Mouse (Mus musculus) forebrain, embryonic 13.5 days (tissue): ENCODE measurements around the gene Pax2. TPM values are rescaled to one million over a fixed set of nuclear protein-coding genes. Genes with fewer than 3 reads are reported as not detected.

Source experiments
- ATAC-seq: fragments of 200-750 bp; cut with Nextera tagmentation; 2 replicates; pipeline ENCODE4 v1.8.0; 2017
- H3K27ac ChIP-seq: fragments of 300-500 bp; sonication (generic); 2 replicates; pipeline ENCODE4 v1.5.1; 2015; ENCODE audit warnings: inconsistent platforms, mild to moderate bottlenecking, moderate library complexity
- H3K27me3 ChIP-seq: fragments of 300-500 bp; sonication (generic); 2 replicates; pipeline ENCODE4 v1.6.1; 2015; ENCODE audit warnings: mild to moderate bottlenecking, inconsistent platforms
- H3K36me3 ChIP-seq: fragments of 300-500 bp; sonication (generic); 2 replicates; pipeline ENCODE4 v1.6.1; 2015; ENCODE audit warnings: mild to moderate bottlenecking, inconsistent platforms; ENCODE audit not compliant: poor library complexity, severe bottlenecking
- H3K4me1 ChIP-seq: fragments of 300-500 bp; sonication (generic); 2 replicates; pipeline ENCODE4 v1.6.1; 2015; ENCODE audit warnings: inconsistent platforms
- H3K4me2 ChIP-seq: fragments of 300-500 bp; sonication (generic); 2 replicates; pipeline ENCODE4 v1.6.1; 2015; ENCODE audit warnings: inconsistent platforms, mild to moderate bottlenecking, moderate library complexity
- H3K4me3 ChIP-seq: fragments of 300-500 bp; sonication (generic); 2 replicates; pipeline ENCODE4 v1.5.1; 2015; ENCODE audit warnings: mild to moderate bottlenecking, inconsistent platforms
- H3K9ac ChIP-seq: fragments of 300-500 bp; sonication (generic); 2 replicates; pipeline ENCODE4 v1.6.1; 2015; ENCODE audit warnings: mild to moderate bottlenecking, inconsistent platforms
- H3K9me3 ChIP-seq: fragments of 300-500 bp; sonication (generic); replicated peaks from 2 replicates; pipeline ENCODE4 v1.6.1; 2016; ENCODE audit warnings: inconsistent platforms
- WGBS: fragments of 180-500 bp; shearing (Covaris S2); methylation state at CpG from one replicate; pipeline ENCODE4 v1.1.7; 2015; 5-methylcytosine and 5-hydroxymethylcytosine counted together
- polyA plus RNA-seq: library from polyadenylated mRNA; unstranded; fragments of >200 nt; fragmentation: Nextera tagmentation; extraction: Ambion mirVana; gene quantifications from 2 replicates; pipeline ENCODE4 v1.2.1, GENCODE M21; 2015

Gene Pax2
- polyA plus RNA-seq, 1 experiment from 2014 or later: 0.05 TPM

- WGBS: under 1% methylated on average over 42 of the region's 42 CpGs
- no peak overlapping the region; the same call in 1 of the 2 replicates for H3K4me2 ChIP-seq
- no peak for ATAC-seq
- peaks cover 100% of the 10 kb centered on the region for H3K27me3 ChIP-seq
- no peaks in the 10 kb centered on the region for H3K9me3 ChIP-seq
- H3K9ac ChIP-seq: no peak overlapping the region
- H3K4me3 ChIP-seq: peak overlapping the region; percentile 4; the same call in 1 of the 2 replicates
- H3K27ac ChIP-seq: no peak overlapping the region
- peaks cover 21% of the 10 kb centered on the region for H3K4me1 ChIP-seq
- no peaks in the 10 kb centered on the region for H3K36me3 ChIP-seq
Measured at GRCm38 (mm10) chr19:44750051-44751041, 5.5 kb upstream of the Pax2 start.

- WGBS: 1% methylated on average over 9 of the region's 9 CpGs
- ATAC-seq: no peak
- peaks cover 100% of the 10 kb centered on the region for H3K27me3 ChIP-seq
- no peak overlapping the region for H3K9ac ChIP-seq
- no peak overlapping the region for H3K4me2 ChIP-seq
- H3K36me3 ChIP-seq: no peaks in the 10 kb centered on the region
- H3K4me1 ChIP-seq: peaks cover 28% of the 10 kb centered on the region
- no peak overlapping the region for H3K27ac ChIP-seq
- H3K4me3 ChIP-seq: no peak overlapping the region; the same call in 1 of the 2 replicates
- no peaks in the 10 kb centered on the region for H3K9me3 ChIP-seq
Measured at GRCm38 (mm10) chr19:44751042-44751441, 4.8 kb upstream of the Pax2 start.

- H3K27me3 ChIP-seq: peaks cover 100% of the 10 kb centered on the region
- no peaks in the 10 kb centered on the region for H3K36me3 ChIP-seq
- no peak for ATAC-seq
- H3K4me2 ChIP-seq: no peak overlapping the region
- H3K9ac ChIP-seq: no peak overlapping the region
- H3K4me1 ChIP-seq: peaks cover 29% of the 10 kb centered on the region
- no peak overlapping the region for H3K4me3 ChIP-seq
- H3K9me3 ChIP-seq: no peaks in the 10 kb centered on the region
- WGBS: 2% methylated on average over 3 of the region's 3 CpGs
- no peak overlapping the region for H3K27ac ChIP-seq
Measured at GRCm38 (mm10) chr19:44751551-44751950, 4.3 kb upstream of the Pax2 start.

DNA sequence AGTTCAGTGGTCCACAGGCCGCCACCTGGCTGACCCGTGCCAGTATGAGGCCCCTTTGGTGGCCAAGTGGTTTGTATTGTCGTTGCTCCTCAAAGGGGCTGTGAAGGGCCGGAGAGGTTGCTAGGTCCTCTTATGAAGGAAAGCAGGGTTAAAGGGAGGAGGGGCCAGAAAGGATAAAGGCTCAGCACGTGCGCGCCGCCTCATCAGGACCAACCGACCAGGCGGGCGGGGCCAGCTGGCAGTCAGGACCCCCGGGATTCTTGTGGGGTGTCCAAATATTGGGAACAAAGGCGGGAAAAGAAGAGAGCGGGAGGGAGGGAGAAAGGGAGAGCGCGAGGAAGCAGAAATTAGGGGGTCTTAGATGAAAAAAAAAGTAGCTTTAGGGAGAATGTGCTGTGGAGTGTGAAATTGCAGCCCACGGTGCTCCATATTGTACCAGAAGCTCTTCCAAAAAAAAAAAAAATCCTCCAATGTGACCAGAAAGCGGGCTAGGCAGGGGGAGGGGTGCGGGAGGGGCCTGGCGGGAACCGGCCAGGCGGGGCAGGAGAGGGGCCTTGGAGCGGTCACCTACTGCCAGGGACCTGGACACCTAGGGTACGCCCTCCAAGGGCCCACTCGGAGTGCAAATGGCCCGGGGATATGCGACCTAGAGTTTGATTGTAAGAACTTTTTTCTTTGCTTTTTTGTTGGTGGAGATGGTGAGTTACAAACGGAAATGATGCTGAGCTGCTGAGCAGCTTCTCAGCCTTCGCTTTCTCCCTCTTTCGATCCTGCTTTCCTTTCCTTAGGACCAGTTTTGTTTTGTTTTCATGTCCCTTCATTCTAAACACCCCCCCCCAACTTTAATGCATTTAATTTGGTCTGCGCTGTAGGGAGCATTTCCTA lies 3.5 kb upstream of the Pax2 start:
- Histone ChIP-seq H3K4me3 (no peak overlapping the region), H3K4me2 (no peak overlapping the region), H3K27me3 (peaks cover 100% of the 10 kb centered on the region), H3K27ac (no peak overlapping the region), H3K9me3 (no peaks in the 10 kb centered on the region), H3K36me3 (no peaks in the 10 kb centered on the region), H3K4me1 (peaks cover 33% of the 10 kb centered on the region), H3K9ac (no peak overlapping the region)
- WGBS: under 1% methylated on average over 31 of the region's 31 CpGs
- ATAC-seq: no peak

- no peak overlapping the region for H3K9ac ChIP-seq
- H3K4me2 ChIP-seq: no peak overlapping the region
- peaks cover 36% of the 10 kb centered on the region for H3K4me1 ChIP-seq
- no peak for ATAC-seq
- H3K27me3 ChIP-seq: peaks cover 99% of the 10 kb centered on the region
- no peak overlapping the region for H3K27ac ChIP-seq
- H3K9me3 ChIP-seq: no peaks in the 10 kb centered on the region
- no peak overlapping the region for H3K4me3 ChIP-seq
- WGBS: 0% methylated on average over 14 of the region's 14 CpGs
- H3K36me3 ChIP-seq: no peaks in the 10 kb centered on the region
Measured at GRCm38 (mm10) chr19:44753361-44753760, 2.5 kb upstream of the Pax2 start.

DNA sequence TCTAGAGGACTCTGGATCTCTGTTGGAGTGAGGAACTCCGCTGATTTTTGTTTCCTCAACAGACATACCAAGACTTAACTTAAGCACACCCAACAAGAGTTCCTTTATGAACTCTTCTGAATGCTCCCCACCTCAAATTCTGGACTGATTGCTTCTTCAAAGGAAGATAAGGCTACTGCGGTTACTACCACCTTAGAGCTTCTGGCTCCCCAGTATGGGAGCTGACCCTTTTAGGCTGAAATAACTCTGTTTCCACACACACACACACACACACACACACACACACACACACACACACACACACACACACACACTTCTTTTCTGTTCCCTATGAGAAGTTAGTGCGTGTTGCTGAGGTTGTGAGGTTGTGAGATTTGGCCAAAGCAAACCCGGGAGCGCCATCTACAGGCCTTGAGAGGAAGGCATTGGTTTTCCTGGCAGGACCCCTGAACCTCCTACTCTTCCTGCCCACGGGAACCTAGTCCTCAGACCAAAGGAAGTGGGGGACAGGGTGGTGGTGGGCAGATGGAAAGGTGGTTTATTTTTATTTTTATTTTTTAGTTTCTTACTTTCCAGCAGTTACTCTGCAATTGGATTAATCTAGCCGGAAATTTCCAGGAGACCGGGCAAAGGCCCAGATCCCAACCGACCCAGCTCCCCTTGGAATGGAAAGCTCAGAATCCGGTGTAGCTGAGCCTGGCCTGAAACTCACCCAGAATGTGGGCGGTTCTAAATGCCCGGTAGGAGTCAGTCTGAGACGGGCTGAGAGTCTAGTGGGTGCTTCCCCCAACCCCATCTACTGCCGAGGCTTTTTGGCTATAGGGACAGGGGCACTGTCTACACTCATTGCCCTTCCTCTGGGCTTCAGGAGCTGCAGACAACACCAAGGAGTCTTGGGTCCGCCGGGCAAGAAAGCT lies 1.1 kb upstream of the Pax2 start:
- Histone ChIP-seq H3K9me3 (no peaks in the 10 kb centered on the region), H3K36me3 (no peaks in the 10 kb centered on the region), H3K27me3 (peaks cover 98% of the 10 kb centered on the region), H3K9ac (no peak overlapping the region), H3K4me3 (no peak overlapping the region), H3K27ac (no peak overlapping the region), H3K4me1 (peaks cover 41% of the 10 kb centered on the region), H3K4me2 (no peak overlapping the region)
- 0 out of 2 replicates have a peak, but pooled peaks have one; percentile 41 for ATAC-seq
- WGBS: 1% methylated on average over 16 of the region's 16 CpGs

- H3K27me3 ChIP-seq: peaks cover 98% of the 10 kb centered on the region
- peak overlapping the region; percentile 63; the same call in 1 of the 2 replicates for H3K4me2 ChIP-seq
- H3K36me3 ChIP-seq: no peaks in the 10 kb centered on the region
- H3K4me1 ChIP-seq: peaks cover 37% of the 10 kb centered on the region
- H3K9ac ChIP-seq: no peak overlapping the region
- H3K27ac ChIP-seq: no peak overlapping the region
- peak overlapping the region; percentile 35 for H3K4me3 ChIP-seq
- WGBS: under 1% methylated on average over 12 of the region's 13 CpGs
- ATAC-seq: no peak
- H3K9me3 ChIP-seq: no peaks in the 10 kb centered on the region
Measured at GRCm38 (mm10) chr19:44755378-44755692, 510 bp upstream of the Pax2 start.

DNA sequence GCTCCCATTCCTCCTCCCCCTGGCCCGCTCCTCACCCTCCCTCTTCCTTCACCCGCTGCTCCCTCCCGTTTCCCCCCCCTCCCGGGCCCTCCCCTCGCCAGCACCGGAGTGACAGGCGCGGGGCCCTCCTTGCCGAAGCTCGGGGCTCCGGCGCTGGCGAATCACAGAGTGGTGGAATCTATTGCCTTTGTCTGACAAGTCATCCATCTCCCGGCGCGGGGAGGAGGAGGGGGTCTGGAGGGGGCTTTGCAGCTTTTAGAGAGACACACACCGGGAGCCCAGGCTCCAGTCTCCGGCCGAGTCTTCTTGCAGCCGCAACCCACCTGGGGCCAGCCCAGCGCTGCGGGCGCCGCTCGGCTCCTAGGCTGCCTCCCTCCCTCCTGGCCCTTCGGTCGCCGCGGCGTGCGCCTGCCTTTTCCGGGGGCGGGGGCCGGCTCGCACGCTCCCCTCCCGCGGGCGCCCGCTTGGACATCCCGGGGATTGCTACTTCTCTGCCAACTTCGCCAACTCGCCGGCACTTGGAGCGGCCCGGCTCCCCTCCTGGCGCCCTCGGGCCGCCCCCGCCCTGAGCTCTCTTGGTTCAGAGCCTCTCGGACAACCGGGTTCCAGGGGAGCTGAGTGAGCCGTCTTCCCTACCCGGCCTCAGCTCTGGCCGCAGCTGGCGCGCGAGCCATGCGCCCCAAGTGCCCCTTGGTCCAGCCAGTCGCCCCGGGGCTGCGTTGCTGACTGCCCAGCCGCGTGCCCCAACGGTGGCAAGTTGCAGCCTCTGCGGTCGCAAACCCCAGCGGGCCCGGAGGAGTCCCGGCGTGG lies 781 bp downstream of the Pax2 start:
- peak overlapping the region; percentile 35 for H3K4me3 ChIP-seq
- under 1% methylated on average over 70 of the region's 71 CpGs for WGBS
- H3K27ac ChIP-seq: no peak overlapping the region
- H3K9ac ChIP-seq: peak overlapping the region; percentile 30; the same call in 1 of the 2 replicates
- ATAC-seq: peak; percentile 39; the same call in 1 of the 2 replicates
- no peaks in the 10 kb centered on the region for H3K36me3 ChIP-seq
- H3K9me3 ChIP-seq: no peaks in the 10 kb centered on the region
- H3K4me2 ChIP-seq: peak overlapping the region; percentile 63
- peaks cover 98% of the 10 kb centered on the region for H3K27me3 ChIP-seq
- H3K4me1 ChIP-seq: peaks cover 33% of the 10 kb centered on the region

DNA sequence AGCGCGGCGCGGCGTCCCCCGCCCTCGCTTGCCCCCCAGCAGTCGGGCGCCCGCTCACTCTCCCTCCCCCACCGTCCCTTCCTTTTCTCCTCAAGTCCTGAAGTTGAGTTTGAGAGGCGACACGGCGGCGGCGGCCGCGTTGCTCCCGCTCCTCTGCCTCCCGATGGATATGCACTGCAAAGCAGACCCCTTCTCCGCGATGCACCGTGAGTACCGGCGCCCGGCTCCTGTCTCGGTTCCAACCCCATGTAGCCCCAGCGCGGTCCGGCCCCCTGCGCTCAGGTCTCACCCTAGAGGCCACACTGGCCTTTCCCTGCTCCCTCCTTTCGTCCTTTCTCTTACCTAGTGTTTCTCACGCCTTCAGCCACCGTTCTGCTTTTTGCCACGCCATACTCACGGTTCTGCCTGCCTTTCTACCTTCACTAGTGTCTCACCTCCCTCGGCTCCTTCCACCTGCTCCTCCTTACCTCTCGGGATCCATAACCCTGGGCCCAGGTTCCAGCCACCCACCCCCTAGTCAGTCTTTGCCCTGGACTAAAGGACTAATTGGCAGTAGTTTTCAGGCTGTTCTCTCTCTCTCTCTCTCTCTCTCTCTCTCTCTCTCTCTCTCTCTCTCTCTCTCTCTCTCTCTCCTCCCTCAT lies 1.5 kb downstream of the Pax2 start:
- H3K27me3 ChIP-seq: peaks cover 98% of the 10 kb centered on the region
- peak overlapping the region; percentile 30; the same call in 1 of the 2 replicates for H3K9ac ChIP-seq
- no peaks in the 10 kb centered on the region for H3K9me3 ChIP-seq
- no peak overlapping the region for H3K27ac ChIP-seq
- H3K36me3 ChIP-seq: no peaks in the 10 kb centered on the region
- H3K4me2 ChIP-seq: peak overlapping the region; percentile 63
- peak overlapping the region; percentile 35 for H3K4me3 ChIP-seq
- 0% methylated on average over 37 of the region's 38 CpGs for WGBS
- H3K4me1 ChIP-seq: peaks cover 30% of the 10 kb centered on the region
- ATAC-seq: no peak

DNA sequence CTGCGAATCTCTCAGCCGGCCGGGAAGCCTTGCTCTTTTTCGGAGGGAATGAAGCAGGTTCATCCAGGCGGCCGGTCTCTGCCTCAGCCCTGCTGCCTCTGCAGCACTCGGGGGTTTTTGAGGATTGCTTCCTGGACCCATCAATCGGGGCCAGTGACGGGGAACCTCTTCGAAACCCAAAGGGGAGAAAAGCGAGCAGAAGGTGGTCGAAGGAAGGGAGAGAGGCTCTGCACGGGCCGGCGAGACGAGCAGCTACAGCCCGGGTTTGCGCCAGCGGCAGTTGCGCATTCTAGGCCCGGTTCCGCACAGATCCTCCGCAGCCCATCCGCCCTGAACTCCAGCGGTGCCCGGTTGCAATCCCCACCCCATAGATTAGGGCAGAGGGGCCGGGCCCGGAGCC lies 3.0 kb downstream of the Pax2 start:
- Histone ChIP-seq H3K36me3 (no peaks in the 10 kb centered on the region), H3K4me1 (peaks cover 30% of the 10 kb centered on the region), H3K9ac (no peak overlapping the region), H3K4me3 (no peak overlapping the region), H3K9me3 (no peaks in the 10 kb centered on the region), H3K27me3 (peaks cover 98% of the 10 kb centered on the region), H3K4me2 (no peak overlapping the region), H3K27ac (no peak overlapping the region)
- under 1% methylated on average over 28 of the region's 28 CpGs for WGBS
- ATAC-seq: no peak
